Mouse (Mus musculus) megakaryocyte progenitor cell, adult 5-6 weeks (primary cell): ENCODE measurements around the gene Stpg2. TPM values are rescaled to one million over a fixed set of nuclear protein-coding genes. Genes with fewer than 3 reads are reported as not detected.
"Not testable (repeated sequence)": the region's sequence is repeated elsewhere in the genome, so short reads cannot be mapped to it uniquely, and the experiment has no call there.

Experiments
- ATAC-seq: replicated peaks from 2 replicates; pipeline ENCODE4 v1.8.0; 2016; ENCODE audit warnings: mild to moderate bottlenecking, moderate TSS enrichment, inconsistent platforms; ENCODE audit not compliant: poor library complexity
- total RNA-seq, 2 experiments: library from RNA; stranded (forward) in 1 of 2; stranded (reverse) in 1 of 2; fragments of 157-497, 149-512 nt in 1 of 2; fragments of 200-1000 nt in 1 of 2; gene quantifications; 2 replicates each; pipeline versions ENCODE4 v1.2.3 to v1.2.4; 2015 to 2017

The Stpg2 gene
- total RNA-seq (2015) = not detected in 2 replicates
- not detected in 2 replicates for total RNA-seq (2017)

DNA sequence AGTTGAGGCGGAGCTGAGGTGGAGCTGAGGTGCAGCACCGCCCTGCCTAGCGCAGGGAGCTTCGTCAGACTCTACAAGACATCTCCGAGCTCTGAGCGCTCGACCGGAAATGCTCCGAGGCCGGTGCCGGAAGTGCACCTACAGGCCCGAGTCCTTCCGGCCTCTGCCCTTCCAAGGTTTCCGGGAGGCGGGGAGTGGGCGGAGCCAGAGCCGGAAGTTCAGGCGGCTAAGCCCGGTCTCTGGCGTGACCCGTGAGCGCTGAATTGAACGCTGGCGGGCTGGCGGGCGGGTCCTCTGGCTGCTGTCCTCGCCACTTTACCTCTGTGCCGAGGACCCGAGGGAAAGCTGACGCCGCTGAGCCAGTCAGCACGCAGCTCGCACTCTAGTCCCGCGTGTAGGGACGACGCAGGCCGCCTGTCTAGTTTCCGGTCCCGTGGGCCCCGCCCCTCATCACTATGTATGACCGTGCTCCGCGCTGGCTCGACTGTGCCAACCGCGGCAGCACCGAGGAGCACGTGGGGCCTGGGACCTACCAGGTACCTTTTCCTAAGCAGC, at the start of gene Stpg2:
Gene Stpg2 (plus strand): TSS at position 251 of the 555 bp plus-strand sequence.
- ATAC-seq = peak; percentile 97

DNA sequence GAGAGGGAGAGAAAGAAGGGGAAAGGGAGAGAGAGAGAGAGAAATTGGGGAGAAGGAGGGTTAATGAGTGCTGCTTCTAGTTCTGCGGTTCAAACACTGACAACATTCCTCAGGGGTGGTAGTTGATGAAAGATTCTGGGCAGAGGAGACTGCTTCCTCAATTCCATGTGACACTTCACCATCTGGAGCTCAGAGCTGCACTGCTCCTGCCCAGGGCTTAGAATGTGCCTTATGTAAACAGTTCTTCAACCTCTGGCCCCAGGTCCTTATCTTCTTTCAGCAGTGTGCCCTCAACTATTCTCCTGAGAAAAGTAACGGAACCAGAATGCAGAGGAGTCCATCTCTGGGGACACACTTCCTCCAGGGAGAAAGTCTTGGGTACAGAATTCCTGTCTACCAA, 43.3 kb upstream of the Stpg2 start:
- peak; percentile 37; the same call in 1 of the 2 replicates for ATAC-seq

DNA sequence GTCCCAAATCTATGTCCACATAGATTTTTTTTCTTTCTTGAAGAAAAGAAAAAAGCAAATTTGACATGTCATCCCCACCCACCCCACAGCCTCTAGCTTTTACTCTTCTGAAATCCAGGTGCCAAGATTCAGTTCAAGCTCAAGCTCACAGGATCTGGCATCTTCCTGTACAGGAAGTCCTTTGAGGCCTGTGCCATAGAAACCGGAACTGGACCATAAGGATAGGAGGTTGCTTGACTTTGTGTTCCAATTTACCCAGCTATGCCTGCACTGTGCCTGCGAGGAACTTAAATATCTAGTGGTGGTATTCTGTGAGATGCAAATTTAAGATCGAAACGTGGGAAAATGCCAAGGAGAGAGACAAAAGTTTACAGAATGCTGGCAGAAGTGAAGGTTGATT, 42.8 kb upstream of the Stpg2 start:
- ATAC-seq = no peak

DNA sequence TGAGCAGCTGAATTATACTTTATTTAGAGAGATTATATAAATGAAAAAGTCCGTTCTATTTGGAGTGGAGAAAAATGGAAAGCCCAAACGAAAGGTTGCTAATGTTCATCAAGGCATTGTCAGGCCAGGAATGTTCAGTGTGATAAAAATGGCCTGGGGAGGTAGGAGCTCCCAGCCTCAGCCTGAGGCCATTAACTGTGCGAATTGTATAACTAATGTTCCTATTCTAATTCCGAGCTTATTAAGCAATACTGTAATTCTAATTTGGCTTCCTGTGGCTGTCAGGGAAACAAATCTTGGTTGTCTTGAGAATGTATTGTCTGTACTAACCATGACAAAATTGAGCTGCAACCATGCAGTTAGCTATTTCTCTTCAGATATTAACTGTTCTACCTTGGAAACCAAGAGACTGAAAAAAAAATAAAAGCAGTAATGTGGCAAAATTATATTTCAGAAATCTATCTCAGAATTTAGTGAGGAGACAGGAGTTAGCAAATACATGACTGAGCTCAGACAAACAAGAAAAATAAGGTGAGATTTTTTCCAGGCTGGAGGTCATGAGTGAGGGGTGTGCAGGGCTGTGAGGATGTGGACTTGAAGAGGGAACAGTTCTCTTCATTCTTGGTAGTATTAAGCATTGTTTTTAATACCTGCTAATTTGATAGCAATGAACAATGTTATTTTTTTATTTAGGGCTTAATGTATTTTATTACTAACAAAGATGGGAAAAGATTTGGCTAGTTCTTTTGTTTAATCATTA, 36.8 kb upstream of the Stpg2 start:
- no peak for ATAC-seq

DNA sequence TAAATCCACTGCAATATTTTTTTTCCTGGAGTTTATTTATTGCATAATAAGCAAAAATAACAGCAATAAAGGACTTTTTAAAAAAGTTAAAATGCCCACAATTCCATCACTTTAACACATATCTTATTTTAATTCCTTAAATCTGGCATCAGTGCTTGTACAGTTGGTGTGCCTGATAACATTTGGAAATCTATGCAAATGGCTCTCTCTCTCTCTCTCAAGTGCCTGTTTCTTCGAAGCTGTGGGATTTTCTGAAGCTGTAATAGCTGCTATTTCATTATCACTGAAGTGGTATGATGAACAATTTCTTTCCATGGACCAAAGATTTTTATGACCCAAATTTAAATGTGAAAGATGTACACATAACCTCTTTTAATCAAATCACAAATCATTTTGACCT, 35.8 kb upstream of the Stpg2 start:
- no peak for ATAC-seq

DNA sequence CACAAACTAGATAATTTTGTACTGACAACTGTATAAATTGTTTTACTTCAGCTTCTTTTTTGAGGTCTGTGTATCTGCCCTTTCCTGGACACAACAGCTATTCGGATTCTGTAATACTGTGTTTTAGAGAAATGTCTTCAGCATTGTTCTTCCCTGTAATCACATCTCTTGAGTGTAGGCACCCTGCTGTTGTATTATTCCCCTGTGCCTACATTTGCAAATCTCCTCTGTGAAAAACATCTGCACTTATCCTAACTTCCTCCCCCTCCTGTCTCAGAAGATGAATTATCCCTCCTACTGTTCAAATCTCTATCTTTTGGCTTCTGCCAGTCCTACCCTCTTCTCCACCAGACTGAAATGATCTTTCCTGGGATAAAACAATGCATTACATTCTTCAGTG, 28.6 kb upstream of the Stpg2 start:
- no peak for ATAC-seq

DNA sequence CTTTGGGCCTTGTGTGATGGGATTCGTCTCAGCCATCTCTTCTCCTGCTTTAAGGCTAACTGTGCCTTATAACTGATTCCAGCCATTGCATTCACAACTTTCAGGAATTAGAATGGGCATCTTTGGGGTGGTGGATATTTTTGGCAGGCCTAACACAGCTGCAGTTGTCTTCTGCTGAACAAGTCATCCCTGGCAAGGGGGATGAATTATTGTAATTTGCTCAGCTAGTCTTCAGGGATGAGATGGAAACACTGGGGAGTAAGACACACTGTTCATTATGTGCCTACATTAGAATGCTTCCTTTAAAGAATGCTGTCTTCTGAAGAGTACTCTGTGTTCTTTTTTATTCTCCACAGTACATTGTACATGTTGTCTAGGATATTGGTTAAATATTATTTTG, 14.0 kb upstream of the Stpg2 start:
- no peak for ATAC-seq

DNA sequence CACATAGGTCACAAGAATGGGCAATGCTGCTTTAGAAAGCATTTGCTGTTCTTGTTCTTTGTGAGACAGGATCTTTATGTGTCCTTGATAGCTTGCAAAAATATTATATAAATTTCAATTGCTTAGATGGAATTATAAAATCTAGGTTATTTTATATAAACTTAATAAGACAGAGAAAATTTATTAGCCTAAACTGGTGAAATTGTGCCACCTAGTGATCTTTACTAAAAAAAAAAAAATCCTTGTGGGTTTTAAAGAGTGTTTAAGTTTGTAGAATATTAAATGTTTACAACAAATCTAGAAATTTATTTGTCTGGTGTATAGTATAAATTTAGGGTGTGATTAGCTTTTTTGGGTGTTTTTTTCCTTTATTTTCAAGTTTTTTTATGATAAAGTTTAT, 11.6 kb upstream of the Stpg2 start:
- ATAC-seq = no peak

DNA sequence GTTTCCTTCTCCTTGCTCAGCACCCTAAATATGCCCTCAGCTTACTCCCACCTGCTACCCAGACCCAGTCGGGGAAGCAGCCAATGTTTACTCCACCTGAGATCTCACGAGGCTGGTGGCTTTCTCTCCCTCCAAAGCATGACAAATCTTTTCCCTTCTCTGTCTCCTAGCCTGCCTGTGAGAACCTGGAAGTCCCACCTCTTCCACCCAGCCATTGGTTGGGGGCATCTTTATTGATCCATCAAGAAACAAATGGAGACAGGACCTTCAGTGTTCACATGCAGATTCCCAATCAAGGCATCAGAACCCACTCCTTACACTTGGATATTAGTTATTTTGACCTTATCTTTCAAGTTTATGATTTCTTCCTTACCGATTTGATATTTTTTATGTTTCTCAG, 7.1 kb upstream of the Stpg2 start:
- no peak for ATAC-seq

DNA sequence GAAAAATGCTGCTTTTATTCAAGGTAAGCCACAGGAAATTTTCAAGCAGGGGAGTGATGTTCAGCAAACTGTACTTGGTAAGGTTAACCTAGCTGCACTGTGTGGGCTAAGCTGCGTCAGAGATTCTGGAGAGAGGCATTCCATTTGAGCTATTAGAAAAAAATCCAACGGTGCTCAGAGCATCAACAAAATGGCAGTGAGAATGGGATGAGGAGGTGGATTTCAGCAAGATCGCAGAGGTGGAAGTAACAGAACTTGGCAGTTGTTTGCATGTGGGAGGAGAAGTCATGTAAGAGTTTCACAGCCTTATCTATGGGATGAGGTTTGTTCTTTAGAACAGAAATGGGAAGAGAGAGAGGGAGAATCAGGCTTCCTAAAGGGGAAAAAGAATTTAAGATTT, 5.2 kb upstream of the Stpg2 start:
- ATAC-seq = no peak

DNA sequence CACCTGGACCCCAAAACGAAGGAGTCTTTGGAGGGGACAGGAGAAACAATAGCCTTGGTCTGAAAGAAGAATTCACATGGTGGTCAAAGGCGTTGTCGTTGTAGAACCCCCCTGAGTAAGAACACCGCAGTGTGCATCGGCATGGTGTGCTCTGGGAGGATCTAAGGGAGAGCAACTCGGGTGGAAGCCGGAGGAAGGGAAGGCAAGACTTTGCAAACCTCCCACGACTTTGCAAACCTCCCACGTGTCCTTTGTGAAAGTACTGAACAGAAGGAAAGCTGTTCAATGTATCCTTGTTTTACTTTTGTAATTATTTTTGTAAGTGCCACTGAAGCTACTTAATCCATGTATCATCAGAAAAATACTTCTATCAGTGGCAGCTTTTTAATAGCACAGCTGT, 11.5 kb downstream of the Stpg2 start:
- no peak for ATAC-seq

DNA sequence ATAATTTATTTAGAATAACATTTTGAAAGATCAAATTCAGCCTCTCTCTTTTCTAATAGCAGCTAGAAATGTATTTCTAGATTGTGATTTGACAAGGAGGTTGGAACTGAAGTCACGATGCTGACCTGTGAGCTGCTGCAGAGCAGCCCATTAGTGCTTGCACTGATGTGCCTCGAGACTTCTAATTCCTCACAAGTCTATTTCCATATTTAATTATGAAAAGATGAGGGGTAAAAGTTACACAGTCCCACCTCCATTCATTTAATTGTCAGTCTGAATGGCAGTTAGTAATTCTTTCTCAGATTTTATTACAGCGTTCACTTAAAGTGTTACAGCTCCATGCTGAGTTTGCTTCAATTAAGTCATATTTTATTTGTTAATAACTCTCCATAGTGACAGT, 19.6 kb downstream of the Stpg2 start:
- no peak for ATAC-seq

DNA sequence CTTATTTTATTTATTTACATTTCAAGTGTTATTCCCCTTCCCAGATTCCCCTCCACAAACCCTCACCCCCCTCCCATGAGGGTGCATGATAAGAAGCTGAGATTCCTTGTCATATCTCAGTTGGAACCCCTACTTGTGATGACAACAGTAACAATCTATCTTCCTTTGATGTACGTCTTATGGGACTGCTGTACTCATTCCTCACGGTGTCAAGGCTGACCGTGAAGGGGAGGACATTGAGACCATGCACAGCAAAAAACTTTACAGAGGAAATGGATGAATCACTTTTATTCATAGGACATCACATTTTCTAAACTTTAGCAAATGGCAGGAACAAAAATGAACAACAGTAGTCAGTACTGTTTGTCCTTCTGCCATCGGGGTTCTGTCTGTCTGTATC, 21.3 kb downstream of the Stpg2 start:
- ATAC-seq = no peak

DNA sequence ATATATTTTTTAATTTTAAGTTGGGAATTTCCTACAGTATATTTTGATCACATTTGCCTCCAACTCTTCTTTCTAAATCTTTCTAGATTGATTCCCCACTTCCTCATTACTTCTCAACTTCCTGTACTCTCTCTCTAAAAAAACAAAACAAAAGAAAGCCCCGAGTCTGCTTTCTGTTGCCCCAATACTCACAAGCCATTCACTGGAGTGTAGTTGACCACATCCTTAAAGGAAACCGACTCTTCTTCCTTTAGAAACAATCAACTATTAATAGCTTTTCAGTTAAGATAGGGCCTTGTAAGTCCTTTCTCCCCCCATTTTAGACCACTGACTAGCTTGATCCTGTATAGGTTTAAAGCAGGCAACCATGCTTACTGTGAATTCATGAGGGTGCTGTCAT, 39.7 kb downstream of the Stpg2 start:
- peak; percentile 96 for ATAC-seq

DNA sequence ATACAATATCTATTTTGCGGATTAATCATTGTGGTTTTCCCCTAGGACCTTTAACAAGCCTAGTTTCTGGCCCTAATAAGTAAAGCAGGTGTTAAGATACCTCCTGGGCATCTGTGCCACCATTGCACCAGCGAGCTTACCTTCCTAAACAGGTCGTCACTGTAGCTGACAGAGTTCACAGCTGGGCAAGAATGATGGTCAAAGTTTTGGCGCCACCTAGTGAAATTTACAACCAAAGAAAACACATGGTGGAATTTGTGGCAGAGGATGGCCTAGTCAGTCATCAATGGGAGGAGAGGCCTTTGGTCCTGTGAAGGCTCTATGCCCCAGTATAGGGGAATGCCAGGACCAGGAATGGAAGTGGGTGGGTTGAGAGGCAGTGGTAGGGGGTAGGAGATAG, 41.0 kb downstream of the Stpg2 start:
- ATAC-seq = peak; percentile 85

DNA sequence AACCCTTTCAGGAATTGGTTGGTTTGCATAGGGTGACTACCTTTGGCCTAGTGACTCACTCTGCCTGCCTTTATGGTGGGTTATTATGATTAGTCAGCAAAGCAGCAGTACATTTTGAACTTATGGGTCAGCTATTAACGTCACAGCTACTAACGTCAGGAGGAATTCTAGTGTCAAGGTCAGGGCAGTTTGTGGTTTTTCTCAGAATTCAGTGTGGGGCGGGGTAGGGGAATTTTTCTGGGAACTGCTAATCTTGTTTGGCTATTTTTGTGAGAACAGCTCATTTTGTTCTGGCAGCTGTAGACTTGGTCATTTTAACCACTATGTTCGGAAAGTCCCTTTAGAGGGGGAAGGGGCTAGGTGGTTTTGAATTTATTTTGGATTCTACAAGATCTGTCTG, 56.9 kb downstream of the Stpg2 start:
- not testable (repeated sequence) for ATAC-seq

DNA sequence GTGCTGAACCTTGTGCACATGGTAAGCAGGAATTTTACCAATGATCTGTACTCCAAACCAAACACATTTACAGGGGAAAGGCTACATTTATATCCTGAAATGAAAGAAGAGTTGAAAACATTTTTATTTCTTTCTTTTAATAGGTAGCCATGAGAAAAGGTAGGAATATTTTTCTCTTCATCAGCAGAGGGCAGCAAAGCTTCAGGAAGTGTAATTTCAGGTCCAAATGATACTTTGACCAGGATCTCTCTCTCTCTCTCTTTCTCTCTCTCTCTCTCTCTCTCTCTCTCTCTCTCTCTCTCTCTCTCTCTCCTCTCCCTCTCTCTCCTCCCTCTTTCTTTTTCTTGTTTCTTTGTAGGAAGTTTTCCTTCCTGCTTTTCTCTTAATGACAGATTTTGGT, 92.4 kb downstream of the Stpg2 start:
- ATAC-seq = peak; percentile 76

DNA sequence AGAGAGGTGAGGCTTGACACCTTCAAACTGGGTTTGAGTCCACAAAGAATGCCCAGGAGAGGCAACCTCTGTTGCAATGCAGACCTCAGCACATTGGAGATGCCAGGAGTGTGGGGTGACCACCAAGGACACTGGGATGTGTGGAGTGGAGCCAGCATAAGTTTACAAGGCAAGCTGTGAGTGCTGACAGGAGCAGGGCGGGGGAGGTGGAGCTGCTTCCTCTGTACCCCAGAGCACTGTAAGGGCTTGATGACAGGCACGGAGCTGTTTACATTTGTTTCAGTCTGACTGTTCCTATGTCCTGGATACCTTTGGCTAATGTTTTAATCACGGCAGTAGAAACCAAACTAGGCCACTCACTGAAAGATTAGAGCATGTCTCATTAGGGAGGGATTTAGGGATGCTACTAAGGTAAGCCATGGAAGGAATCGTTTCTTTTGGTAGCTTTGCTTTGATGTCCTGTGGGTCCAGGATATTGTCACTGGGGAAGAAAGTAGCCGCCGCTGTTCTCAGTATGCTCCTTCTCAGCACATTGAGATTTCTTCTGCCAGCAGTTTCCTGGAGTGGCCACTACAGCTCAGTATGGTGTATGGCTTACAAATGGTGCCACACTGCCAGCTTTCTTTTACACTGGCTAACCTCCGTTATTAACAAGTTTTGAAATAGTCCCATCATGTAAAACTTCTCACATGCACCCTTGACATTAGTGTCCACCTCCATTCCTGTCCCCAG, 102.8 kb downstream of the Stpg2 start:
- no peak for ATAC-seq

DNA sequence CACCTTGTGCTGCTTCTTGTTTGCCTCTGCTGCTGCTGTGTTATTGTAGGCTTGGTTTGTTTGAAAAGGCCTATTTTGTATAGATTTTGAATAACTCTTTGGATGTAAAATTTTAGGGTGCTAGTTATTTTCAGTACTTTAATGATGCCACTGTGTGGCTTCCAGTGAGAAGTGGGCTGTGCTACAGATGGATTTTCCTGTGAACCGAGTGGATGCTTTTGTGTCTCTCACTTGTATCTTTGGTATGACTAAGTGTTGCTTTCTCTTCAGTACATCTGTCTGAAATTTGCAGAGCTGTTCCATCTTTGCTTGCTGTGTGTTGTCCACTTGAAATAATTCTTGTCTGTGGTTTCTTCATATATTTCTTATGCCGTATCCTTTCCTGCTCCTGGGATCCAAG, 106.2 kb downstream of the Stpg2 start:
- no peak for ATAC-seq

DNA sequence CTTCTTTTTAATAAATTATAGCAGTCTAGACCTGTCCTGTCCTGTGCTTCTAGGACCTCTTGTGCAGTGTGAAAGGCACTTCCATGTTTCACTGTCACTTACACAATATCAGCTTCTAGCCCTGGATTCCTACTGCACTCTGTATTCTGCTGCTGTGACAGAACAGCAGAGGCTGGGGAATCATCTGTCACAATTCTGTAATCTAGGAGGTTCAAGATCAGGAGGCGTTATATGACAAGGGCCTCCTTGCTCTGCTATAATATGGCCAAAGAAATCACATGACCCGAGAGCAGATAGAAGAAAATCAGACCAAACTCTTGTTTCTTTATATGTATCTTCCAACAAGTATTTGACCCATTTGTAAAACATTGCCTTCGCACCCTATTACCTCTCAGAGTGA, 175.0 kb downstream of the Stpg2 start:
- ATAC-seq = no peak

DNA sequence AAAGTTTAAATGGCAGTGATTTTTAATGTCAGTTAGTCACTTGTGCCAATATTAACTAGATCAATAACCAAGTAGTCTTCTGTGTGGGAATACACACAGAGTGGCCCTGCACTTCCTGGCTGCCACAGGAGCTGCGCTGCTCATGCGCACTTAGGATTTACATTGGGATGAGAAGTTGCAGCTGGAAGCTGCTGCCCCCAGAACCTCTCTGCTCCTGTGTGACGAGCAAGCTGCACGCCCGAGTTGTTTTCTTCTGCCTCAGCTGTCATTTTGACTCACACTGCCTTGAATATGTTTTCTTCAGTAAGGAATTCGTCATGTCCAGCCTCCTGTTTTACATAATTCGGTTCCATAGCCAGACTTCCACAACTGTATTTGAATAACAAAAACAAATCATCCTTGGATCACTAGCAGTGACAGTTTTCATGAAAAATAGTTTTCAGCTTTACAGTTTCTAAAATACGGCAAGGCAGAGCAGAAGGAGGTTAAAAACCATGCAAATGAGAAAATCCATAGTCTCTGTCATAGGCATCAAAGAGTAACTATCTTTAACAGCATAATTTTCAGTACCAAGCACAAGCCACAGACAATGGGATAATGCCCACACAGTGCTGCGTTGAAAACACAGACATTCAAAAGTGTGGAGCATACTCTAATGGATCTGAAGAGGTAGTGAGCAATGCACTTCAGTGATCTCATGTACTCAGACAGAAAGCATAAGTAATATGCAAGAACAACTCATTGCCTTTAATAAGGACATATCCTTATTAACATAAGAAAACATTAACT, 191.8 kb downstream of the Stpg2 start:
- ATAC-seq = no peak
